Mouse (Mus musculus): ENCODE results near the gene Tab1. TPM values are rescaled to one million over a fixed set of nuclear protein-coding genes. Genes with fewer than 3 reads are reported as not detected.

Gene Tab1
- polyA plus RNA-seq, 1 experiment from 2014 or later, result 35.7 TPM

DNA sequence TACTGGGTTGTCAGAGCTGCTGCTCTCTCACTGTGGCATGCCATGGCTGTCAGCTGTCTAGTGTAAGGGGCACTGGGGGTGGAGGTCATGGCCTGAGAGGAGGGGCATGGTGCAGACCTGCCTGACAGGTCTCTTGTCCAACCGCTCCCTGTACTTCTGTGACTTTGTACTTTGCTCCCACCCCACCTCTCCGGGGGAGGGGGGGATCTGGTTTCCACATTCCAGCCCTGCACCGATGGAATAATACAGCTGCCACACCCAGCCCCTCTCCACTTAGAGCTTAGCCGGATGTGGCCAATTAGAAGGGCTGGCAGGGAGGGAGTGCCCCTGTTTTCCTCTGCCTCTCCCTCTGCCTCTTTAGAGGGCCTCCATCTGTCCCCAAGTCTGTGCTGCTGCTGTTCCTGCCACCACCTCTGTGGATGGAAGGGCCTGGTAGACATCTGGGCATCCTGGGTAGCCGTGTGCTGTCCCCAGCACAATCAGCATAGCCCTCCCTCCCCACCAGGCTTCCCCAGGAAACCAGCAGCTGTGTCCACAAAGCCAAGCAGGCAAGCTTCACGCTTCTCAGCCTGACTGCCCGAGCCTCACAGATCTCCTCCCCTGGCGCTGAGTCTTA lies 26.5 kb downstream of the Tab1 start:
- H3K27ac ChIP-seq (ENCODE audit: low read depth, low read length), result peak overlapping the region; percentile 21; the same call in 1 of the 2 replicates
- peak overlapping the region; percentile 6; the same call in 1 of the 2 replicates for H3K9ac ChIP-seq (ENCODE audit: low read length)
- WGBS, result 46% methylated on average over 8 of the region's 8 CpGs
- no peak for ATAC-seq (ENCODE audit: insufficient read depth, low FRiP score, low TSS enrichment)
- H3K4me2 ChIP-seq (ENCODE audit: low read depth), result no peak overlapping the region
- H3K4me1 ChIP-seq (ENCODE audit: control insufficient read depth, insufficient read depth, low read length), result no peaks in the 10 kb centered on the region; the same call in 1 of the 2 replicates
- peaks cover 35% of the 10 kb centered on the region for H3K36me3 ChIP-seq (ENCODE audit: control insufficient read depth, insufficient read depth, low read length)
- no peaks in the 10 kb centered on the region for H3K9me3 ChIP-seq (ENCODE audit: control insufficient read depth, low read length)
- H3K4me3 ChIP-seq (ENCODE audit: low read depth, low read length), result no peak overlapping the region
- peak; percentile 49 for DNase-seq (ENCODE audit: low spot score)
- no peaks in the 10 kb centered on the region for H3K27me3 ChIP-seq (ENCODE audit: control insufficient read depth, insufficient read depth, low read length)

DNA sequence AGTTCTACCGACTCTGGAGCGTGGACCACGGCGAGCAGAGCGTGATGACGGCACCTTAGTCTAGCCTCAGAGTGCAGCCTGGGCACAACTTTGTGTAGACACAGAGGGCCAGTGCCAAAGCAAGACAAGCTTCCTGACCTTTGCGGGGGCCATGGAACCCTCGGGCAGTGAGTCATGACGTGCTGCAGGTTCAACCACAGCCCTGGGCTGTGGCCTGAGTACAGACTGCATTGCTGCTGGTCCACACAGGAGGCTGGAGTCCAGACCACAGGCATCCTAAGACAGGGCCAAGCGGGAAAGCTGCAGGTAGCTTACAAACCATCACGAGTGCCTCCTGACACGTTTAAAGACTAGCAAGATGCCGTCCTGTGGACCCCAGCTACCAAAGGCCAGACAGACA lies 27.3 kb downstream of the Tab1 start:
- no peak overlapping the region for H3K9ac ChIP-seq (ENCODE audit: low read length)
- no peaks in the 10 kb centered on the region for H3K27me3 ChIP-seq (ENCODE audit: control insufficient read depth, insufficient read depth, low read length)
- H3K36me3 ChIP-seq (ENCODE audit: control insufficient read depth, insufficient read depth, low read length), result peaks cover 34% of the 10 kb centered on the region
- peak overlapping the region; percentile 60; the same call in 1 of the 2 replicates for H3K27ac ChIP-seq (ENCODE audit: low read depth, low read length)
- DNase-seq (ENCODE audit: low spot score) (no peak), ATAC-seq (ENCODE audit: insufficient read depth, low FRiP score, low TSS enrichment) (no peak)
- WGBS, result 87% methylated on average over 13 of the region's 13 CpGs
- H3K4me1 ChIP-seq (ENCODE audit: control insufficient read depth, insufficient read depth, low read length), result no peaks in the 10 kb centered on the region; the same call in 1 of the 2 replicates
- no peak overlapping the region for H3K4me3 ChIP-seq (ENCODE audit: low read depth, low read length)
- H3K4me2 ChIP-seq (ENCODE audit: low read depth), result no peak overlapping the region
- H3K9me3 ChIP-seq (ENCODE audit: control insufficient read depth, low read length), result no peaks in the 10 kb centered on the region

DNA sequence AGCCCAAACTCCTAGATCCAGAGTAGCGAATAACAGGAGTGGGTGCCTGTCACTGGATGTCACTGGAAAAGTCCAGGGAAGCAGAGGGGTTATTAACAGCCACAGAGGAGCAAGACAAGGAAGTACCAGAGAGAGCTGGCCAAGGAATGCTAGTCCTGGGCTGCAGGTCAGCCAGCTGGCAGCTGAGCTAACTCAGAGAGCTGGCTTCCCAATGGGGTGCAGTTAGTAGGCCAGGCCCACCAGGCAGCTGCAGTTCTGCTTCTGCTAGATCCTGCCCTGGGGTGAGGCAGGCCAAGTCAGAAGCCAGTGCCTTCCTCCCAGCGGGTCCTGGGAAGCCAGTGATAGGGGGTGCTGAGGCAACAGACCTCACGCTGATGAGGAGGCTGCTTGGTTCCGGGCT lies 27.8 kb downstream of the Tab1 start:
- no peak for DNase-seq (ENCODE audit: low spot score)
- WGBS, result 87% methylated on average over 4 of the region's 4 CpGs
- no peak for ATAC-seq (ENCODE audit: insufficient read depth, low FRiP score, low TSS enrichment)
- no peaks in the 10 kb centered on the region; the same call in 1 of the 2 replicates for H3K4me1 ChIP-seq (ENCODE audit: control insufficient read depth, insufficient read depth, low read length)
- H3K9me3 ChIP-seq (ENCODE audit: control insufficient read depth, low read length), result no peaks in the 10 kb centered on the region
- H3K4me3 ChIP-seq (ENCODE audit: low read depth, low read length), result no peak overlapping the region
- no peak overlapping the region for H3K4me2 ChIP-seq (ENCODE audit: low read depth)
- H3K27me3 ChIP-seq (ENCODE audit: control insufficient read depth, insufficient read depth, low read length), result no peaks in the 10 kb centered on the region
- H3K27ac ChIP-seq (ENCODE audit: low read depth, low read length), result no peak overlapping the region
- peaks cover 31% of the 10 kb centered on the region for H3K36me3 ChIP-seq (ENCODE audit: control insufficient read depth, insufficient read depth, low read length)
- no peak overlapping the region for H3K9ac ChIP-seq (ENCODE audit: low read length)

GRCm38 (mm10) chr15:80161199-80161598 lies 28.3 kb downstream of the Tab1 start:
- DNase-seq (ENCODE audit: low spot score) (no peak), ATAC-seq (ENCODE audit: insufficient read depth, low FRiP score, low TSS enrichment) (no peak)
- no peak overlapping the region for H3K27ac ChIP-seq (ENCODE audit: low read depth, low read length)
- 90% methylated on average over 3 of the region's 3 CpGs for WGBS
- H3K9me3 ChIP-seq (ENCODE audit: control insufficient read depth, low read length), result no peaks in the 10 kb centered on the region
- no peak overlapping the region for H3K4me3 ChIP-seq (ENCODE audit: low read depth, low read length)
- H3K4me1 ChIP-seq (ENCODE audit: control insufficient read depth, insufficient read depth, low read length), result no peaks in the 10 kb centered on the region; the same call in 1 of the 2 replicates
- H3K4me2 ChIP-seq (ENCODE audit: low read depth), result no peak overlapping the region
- H3K9ac ChIP-seq (ENCODE audit: low read length), result no peak overlapping the region
- H3K27me3 ChIP-seq (ENCODE audit: control insufficient read depth, insufficient read depth, low read length), result no peaks in the 10 kb centered on the region
- peaks cover 29% of the 10 kb centered on the region for H3K36me3 ChIP-seq (ENCODE audit: control insufficient read depth, insufficient read depth, low read length)

- Histone ChIP-seq H3K4me3 (ENCODE audit: low read depth, low read length) (no peak overlapping the region), H3K4me1 (ENCODE audit: control insufficient read depth, insufficient read depth, low read length) (no peaks in the 10 kb centered on the region; the same call in 1 of the 2 replicates), H3K9me3 (ENCODE audit: control insufficient read depth, low read length) (no peaks in the 10 kb centered on the region), H3K36me3 (ENCODE audit: control insufficient read depth, insufficient read depth, low read length) (peaks cover 26% of the 10 kb centered on the region), H3K4me2 (ENCODE audit: low read depth) (no peak overlapping the region), H3K27me3 (ENCODE audit: control insufficient read depth, insufficient read depth, low read length) (no peaks in the 10 kb centered on the region), H3K9ac (ENCODE audit: low read length) (no peak overlapping the region), H3K27ac (ENCODE audit: low read depth, low read length) (no peak overlapping the region)
- DNase-seq (ENCODE audit: low spot score), result no peak
- ATAC-seq (ENCODE audit: insufficient read depth, low FRiP score, low TSS enrichment), result no peak
- WGBS, result 81% methylated on average over 4 of the region's 4 CpGs
These were observed 29.6 kb downstream of the Tab1 start for GRCm38 (mm10) chr15:80162401-80162964.

DNA sequence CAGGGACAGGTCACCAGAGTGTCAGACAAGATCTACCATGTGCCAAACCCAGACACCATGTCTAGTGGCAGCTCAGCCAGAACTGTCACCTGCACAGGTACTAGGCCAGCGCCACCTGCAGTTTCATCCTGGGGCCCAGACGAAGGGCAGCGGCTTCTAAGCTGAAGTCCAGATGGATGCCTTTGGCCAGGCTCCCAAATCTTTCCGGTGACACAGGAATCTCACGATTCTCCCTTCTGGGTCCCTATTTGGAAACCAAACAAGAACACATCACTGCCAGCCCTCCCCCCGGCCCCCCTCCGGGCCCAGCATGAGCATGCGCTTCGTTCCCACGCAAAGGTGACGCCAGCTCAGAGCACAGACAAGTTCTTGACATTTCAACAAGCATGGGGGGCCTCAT lies 30.3 kb downstream of the Tab1 start:
- DNase-seq (ENCODE audit: low spot score) (no peak), ATAC-seq (ENCODE audit: insufficient read depth, low FRiP score, low TSS enrichment) (no peak)
- WGBS, result 79% methylated on average over 11 of the region's 11 CpGs
- Histone ChIP-seq H3K27me3 (ENCODE audit: control insufficient read depth, insufficient read depth, low read length) (no peaks in the 10 kb centered on the region), H3K9me3 (ENCODE audit: control insufficient read depth, low read length) (no peaks in the 10 kb centered on the region), H3K4me2 (ENCODE audit: low read depth) (no peak overlapping the region), H3K4me1 (ENCODE audit: control insufficient read depth, insufficient read depth, low read length) (no peaks in the 10 kb centered on the region; the same call in 1 of the 2 replicates), H3K36me3 (ENCODE audit: control insufficient read depth, insufficient read depth, low read length) (peaks cover 18% of the 10 kb centered on the region), H3K9ac (ENCODE audit: low read length) (no peak overlapping the region), H3K27ac (ENCODE audit: low read depth, low read length) (no peak overlapping the region), H3K4me3 (ENCODE audit: low read depth, low read length) (no peak overlapping the region)

DNA sequence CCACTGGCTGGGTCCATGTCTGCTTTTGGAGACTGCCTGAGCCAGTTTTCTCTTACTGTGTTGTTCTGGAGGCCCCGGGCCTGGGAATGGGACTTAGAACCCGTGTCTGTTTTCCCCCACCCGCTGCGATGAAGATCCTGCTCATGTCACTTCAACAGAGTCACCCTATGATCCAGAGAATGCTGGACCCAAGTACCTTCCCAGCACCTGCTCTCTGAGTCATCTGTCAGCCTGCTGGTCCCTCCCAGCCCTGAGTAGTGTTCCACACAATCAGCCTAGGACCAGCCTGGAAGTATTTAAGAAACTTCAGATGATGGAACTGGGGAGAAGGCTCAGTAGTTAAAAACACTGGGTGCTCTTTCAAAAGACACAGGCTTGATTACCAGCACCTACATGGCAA lies 30.8 kb downstream of the Tab1 start:
- Histone ChIP-seq H3K9ac (ENCODE audit: low read length) (no peak overlapping the region), H3K4me1 (ENCODE audit: control insufficient read depth, insufficient read depth, low read length) (no peaks in the 10 kb centered on the region; the same call in 1 of the 2 replicates), H3K27ac (ENCODE audit: low read depth, low read length) (no peak overlapping the region), H3K27me3 (ENCODE audit: control insufficient read depth, insufficient read depth, low read length) (no peaks in the 10 kb centered on the region), H3K4me3 (ENCODE audit: low read depth, low read length) (no peak overlapping the region), H3K9me3 (ENCODE audit: control insufficient read depth, low read length) (no peaks in the 10 kb centered on the region), H3K36me3 (ENCODE audit: control insufficient read depth, insufficient read depth, low read length) (peaks cover 17% of the 10 kb centered on the region), H3K4me2 (ENCODE audit: low read depth) (no peak overlapping the region)
- DNase-seq (ENCODE audit: low spot score), result no peak
- WGBS, result 79% methylated on average over 4 of the region's 4 CpGs
- no peak for ATAC-seq (ENCODE audit: insufficient read depth, low FRiP score, low TSS enrichment)

DNA sequence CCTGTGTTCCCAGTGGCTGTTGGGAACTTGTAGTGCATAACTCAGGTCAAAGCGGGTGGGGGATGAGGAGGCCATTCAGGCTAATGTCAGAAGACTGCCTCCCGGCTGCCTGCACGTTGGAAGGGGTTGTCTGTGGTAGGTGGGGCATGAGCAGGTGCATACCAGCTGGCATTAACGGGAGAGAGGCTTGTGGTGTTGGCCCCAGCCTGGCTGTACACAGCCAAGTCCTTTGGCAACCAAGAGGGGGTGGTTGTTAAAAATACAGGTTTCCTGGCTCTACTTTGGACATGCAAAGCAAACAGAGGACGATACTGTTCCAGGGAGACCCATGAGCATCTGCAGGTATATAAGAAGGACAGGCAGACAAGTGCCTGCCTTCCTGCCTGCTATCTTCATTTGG lies 32.5 kb downstream of the Tab1 start:
- H3K27me3 ChIP-seq (ENCODE audit: control insufficient read depth, insufficient read depth, low read length), result no peaks in the 10 kb centered on the region
- no peak overlapping the region for H3K27ac ChIP-seq (ENCODE audit: low read depth, low read length)
- ATAC-seq (ENCODE audit: insufficient read depth, low FRiP score, low TSS enrichment), result no peak
- H3K4me1 ChIP-seq (ENCODE audit: control insufficient read depth, insufficient read depth, low read length), result no peaks in the 10 kb centered on the region
- H3K36me3 ChIP-seq (ENCODE audit: control insufficient read depth, insufficient read depth, low read length), result peaks cover 11% of the 10 kb centered on the region
- no peaks in the 10 kb centered on the region for H3K9me3 ChIP-seq (ENCODE audit: control insufficient read depth, low read length)
- no peak overlapping the region for H3K4me2 ChIP-seq (ENCODE audit: low read depth)
- DNase-seq (ENCODE audit: low spot score), result no peak
- no peak overlapping the region for H3K9ac ChIP-seq (ENCODE audit: low read length)
- 60% methylated on average over 5 of the region's 5 CpGs for WGBS
- H3K4me3 ChIP-seq (ENCODE audit: low read depth, low read length), result no peak overlapping the region

GRCm38 (mm10) chr15:80169484-80169883 lies 36.6 kb downstream of the Tab1 start:
- H3K9ac ChIP-seq (ENCODE audit: low read length), result no peak overlapping the region
- no peak overlapping the region for H3K27ac ChIP-seq (ENCODE audit: low read depth, low read length)
- H3K27me3 ChIP-seq (ENCODE audit: control insufficient read depth, insufficient read depth, low read length), result no peaks in the 10 kb centered on the region
- no peak overlapping the region for H3K4me3 ChIP-seq (ENCODE audit: low read depth, low read length)
- ATAC-seq (ENCODE audit: insufficient read depth, low FRiP score, low TSS enrichment) (no peak), DNase-seq (ENCODE audit: low spot score) (no peak)
- peaks cover 1% of the 10 kb centered on the region for H3K4me1 ChIP-seq (ENCODE audit: control insufficient read depth, insufficient read depth, low read length)
- 100% methylated on average over 1 of the region's 1 CpGs for WGBS
- no peak overlapping the region for H3K4me2 ChIP-seq (ENCODE audit: low read depth)
- H3K36me3 ChIP-seq (ENCODE audit: control insufficient read depth, insufficient read depth, low read length), result no peaks in the 10 kb centered on the region
- H3K9me3 ChIP-seq (ENCODE audit: control insufficient read depth, low read length), result no peaks in the 10 kb centered on the region

Measured in neural tube, embryonic 11.5 days (tissue).